Mouse (Mus musculus): ENCODE data around the gene Crybb1.

Gene Crybb1

GRCm38 (mm10) chr5:112237439-112237838 lies 18.2 kb upstream of the Crybb1 start:
- DNase-seq (ENCODE audit: extremely low read depth, low read depth, low spot score): no peak

DNA sequence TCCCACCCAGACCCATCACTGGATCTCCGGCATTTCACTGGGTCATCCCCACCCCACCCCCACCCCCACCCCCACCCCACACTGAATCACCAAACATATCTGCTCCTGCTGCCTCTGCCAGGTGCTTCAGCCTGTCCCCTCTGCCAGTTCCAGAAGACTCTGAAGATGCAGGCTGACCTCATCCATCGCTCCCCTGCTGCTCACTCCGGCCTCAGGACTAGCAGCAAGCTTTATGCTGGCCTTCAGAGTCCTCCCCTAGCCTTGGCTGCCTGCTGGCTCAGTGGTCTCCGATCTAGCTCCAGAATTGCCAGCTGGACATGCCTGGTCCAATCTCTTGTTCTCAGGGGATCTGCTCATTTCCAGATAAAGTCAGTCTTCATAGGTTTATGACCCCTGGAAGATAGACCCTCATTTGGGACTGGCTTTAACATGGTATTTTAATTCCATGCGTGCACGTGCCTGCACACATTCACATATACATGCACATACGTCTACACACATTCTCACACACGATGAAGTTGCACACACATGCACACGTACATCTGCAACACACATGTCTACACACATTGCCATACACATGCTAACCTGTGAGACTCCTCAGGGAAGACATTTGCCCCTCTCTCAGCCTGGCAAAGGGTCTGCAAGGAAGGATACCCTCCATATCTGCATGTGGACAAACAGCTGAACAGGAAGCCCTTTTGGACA lies 17.6 kb upstream of the Crybb1 start:
- DNase-seq (ENCODE audit: extremely low read depth, low read depth, low spot score): no peak

DNA sequence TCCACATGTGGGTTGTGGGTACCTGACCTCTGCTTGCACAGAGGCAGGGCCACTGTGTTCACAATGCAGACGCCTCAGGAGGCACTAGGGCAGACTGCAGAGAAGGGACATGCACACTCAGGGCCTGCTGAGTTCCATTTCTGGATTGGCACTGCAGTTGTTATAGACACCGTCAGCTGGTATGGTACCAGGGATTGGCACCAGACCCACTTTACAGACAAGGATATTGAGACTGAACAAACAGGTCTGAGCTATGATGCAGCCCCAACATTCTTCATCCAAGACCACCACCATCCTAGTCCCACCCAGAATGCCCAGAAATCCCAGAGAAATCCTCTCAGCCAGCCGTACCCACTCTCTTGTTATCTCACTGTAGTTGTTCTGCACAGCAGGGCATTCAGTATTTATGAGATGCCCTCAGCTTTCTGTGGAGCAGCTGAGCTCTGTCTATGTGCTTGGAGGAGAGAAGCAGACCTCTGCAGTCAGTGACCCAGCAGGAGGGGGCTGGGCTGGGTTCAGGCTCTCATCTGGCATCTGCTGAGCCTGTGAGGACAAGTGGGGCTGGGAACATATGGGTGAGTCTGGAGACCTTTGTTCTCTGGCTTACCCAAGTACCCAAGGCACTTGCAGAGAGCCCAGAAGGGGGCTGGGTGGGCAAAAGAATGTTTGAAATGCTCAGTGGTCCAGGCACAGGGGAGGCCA lies 16.7 kb upstream of the Crybb1 start:
- no peak for DNase-seq (ENCODE audit: extremely low read depth, low read depth, low spot score)

DNA sequence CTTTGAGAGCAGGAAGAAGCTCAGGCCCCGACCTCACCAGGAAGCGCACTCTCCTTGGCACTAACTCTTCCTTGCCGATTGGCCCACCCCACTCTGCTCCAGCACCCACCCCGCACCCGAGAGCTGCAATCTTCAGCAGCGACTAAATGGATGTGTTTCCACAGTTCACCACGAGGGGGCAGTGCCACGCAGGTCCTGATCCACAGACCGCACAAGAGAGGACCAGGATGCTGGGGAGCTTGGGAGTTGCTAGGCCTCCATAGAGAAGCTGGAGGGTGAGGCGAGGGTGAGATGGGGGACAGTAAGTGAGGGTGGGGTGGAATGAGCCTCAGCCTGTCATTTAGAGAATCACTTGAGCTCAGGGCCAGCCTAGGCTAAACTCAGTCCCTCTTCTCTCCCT lies 14.9 kb upstream of the Crybb1 start:
- DNase-seq (ENCODE audit: extremely low read depth, low read depth, low spot score): no peak

DNA sequence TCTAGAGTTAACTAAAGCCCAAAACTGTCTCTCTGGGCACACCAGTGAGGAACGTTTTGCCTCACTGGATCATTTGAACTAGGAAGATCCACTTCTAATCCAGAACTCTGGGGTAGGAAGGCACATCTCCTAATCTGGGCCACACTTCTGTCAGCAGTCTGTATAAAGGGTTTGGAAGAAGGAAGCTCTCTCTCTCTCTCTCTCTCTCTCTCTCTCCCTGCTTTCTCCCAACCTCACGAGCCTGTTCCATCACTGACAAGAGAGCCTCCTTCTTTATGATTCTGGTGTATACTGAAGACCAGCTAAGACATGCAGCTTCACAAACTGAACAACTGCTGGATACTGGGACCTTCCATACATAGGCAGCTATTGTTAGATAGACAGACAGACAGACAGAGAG lies 13.8 kb upstream of the Crybb1 start:
- DNase-seq (ENCODE audit: extremely low read depth, low read depth, low spot score): no peak

DNA sequence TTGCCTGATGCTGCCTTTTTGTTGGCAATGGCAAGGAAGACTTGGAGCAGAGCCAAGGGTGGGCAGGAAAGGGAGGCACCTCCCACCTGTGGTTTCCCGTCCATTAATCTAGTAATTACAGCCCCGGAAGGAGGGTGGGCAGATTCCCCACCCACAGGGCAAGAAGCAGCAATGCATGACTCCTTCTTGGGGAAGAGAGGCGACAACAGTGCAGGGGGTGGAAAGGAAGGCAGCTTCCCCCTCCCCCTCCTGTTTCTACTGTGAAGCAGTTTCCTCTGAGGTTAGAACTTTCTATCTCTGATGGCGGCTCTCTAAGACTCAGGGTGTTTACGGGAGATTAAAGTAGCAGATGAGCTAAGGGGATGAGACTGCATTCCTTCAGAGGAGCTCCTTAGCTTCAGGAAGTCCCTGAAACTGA lies 13.2 kb upstream of the Crybb1 start:
- DNase-seq (ENCODE audit: extremely low read depth, low read depth, low spot score): no peak

DNA sequence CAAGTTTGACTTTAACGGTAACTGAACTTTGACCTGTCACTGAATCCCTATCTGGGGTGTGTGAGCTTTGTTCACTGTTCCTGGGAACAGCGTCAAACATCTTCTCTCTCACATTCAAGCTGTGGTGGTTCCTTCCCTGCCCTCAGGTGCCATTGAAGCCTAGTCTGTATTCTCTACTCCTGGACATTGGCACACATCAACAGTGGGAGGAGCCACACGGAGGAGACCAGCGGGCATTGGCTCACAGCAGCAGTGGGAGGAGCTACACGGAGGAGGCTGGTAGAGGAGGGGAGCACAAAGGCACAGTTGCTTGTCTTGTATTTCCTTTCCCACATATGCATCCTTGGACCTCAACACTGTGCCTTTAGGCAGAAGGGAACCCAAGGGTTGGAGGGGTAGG lies 12.6 kb upstream of the Crybb1 start:
- no peak for DNase-seq (ENCODE audit: extremely low read depth, low read depth, low spot score)

DNA sequence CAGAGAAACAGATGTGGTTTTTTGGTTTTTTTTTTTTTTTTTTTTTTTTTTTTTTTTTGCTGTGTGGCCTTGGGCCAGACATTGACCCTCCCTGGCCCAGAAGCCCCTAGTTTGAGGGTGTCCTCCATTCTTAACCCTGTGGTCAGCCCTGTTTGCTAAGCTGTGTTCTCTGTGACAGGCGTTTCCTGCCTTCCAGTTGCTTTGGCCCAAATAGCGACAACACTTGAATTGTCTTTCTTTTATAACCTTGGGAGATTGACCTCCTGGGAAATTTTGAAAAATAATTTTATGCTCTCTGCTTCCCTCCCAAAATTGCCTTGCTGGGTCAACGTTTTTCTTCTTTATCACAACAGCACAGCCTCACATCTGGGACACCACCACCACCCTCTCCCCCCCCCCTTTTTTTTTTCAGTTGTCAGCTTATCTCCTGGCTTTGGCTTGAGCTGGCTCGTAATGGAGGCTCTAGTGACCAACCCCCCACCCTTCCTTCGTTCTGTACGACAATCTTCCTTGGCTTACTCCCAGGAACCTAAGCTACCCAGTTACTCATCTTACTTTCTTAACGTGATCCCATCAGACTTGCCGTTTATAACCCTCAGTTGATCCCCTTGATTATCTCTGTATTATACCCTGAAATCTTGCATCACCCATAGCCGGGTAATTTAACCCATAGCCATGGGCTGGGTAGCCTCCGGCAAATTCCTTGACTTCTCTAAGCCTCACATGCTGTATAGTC lies 11.9 kb upstream of the Crybb1 start:
- DNase-seq (ENCODE audit: extremely low read depth, low read depth, low spot score): no peak

- DNase-seq (ENCODE audit: extremely low read depth, low read depth, low spot score): no peak
Observed at GRCm38 (mm10) chr5:112244275-112244562, 11.4 kb upstream of the Crybb1 start.

GRCm38 (mm10) chr5:112244890-112245615 lies 10.6 kb upstream of the Crybb1 start:
- DNase-seq (ENCODE audit: extremely low read depth, low read depth, low spot score): no peak

GRCm38 (mm10) chr5:112247399-112247798 lies 8.2 kb upstream of the Crybb1 start:
- DNase-seq (ENCODE audit: extremely low read depth, low read depth, low spot score): no peak

- no peak for DNase-seq (ENCODE audit: extremely low read depth, low read depth, low spot score)
Observed at GRCm38 (mm10) chr5:112249106-112249505, 6.5 kb upstream of the Crybb1 start.

DNA sequence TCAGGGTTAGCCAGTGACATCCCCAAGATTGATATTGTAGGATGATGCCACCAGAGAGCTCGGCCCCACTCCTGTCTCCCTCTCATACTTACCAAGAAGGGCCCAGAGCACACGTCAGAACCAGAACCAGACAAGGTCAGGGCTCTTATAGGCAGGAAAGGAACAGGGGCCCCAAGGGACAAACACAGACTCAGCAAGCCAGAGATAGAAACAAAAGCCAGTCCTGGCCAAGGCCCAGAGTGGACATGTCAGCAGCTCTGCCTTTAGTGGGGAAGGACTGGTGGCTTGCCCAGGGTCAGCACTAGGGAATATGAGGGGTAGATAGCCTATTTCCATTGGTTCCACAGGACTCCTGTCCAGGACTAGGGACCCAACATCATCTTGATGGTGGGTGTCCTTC lies 3.2 kb upstream of the Crybb1 start, which contains the start of gene Cryba4:
Cryba4 (minus strand) TSS at position 119 of the 400 bp plus-strand sequence.
- DNase-seq (ENCODE audit: extremely low read depth, low read depth, low spot score): no peak

- no peak for DNase-seq (ENCODE audit: extremely low read depth, low read depth, low spot score)
Observed at GRCm38 (mm10) chr5:112253169-112253568, 2.4 kb upstream of the Crybb1 start.

GRCm38 (mm10) chr5:112254282-112254806 lies 1.3 kb upstream of the Crybb1 start:
- no peak for DNase-seq (ENCODE audit: extremely low read depth, low read depth, low spot score)

DNA sequence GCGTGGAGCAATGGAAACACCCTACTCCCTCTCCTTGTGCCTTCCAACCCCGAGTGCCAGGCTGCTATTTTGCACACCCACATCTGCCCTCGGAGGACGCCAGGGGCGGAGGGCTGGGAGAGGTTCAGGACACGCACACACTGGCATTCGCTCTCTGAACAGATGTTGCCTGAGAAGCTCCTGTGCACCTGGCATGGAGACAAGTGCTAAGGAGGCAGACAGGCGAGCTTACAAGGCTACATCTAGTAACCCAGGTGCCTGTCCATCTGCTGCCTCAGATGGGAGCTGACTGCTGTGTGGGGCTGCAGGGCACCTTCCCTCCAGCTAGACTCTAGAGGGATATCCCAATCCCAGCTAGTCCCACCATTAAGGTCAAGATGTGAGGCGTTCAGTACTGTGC lies 842 bp downstream of the Crybb1 start:
- no peak for DNase-seq (ENCODE audit: extremely low read depth, low read depth, low spot score)

DNA sequence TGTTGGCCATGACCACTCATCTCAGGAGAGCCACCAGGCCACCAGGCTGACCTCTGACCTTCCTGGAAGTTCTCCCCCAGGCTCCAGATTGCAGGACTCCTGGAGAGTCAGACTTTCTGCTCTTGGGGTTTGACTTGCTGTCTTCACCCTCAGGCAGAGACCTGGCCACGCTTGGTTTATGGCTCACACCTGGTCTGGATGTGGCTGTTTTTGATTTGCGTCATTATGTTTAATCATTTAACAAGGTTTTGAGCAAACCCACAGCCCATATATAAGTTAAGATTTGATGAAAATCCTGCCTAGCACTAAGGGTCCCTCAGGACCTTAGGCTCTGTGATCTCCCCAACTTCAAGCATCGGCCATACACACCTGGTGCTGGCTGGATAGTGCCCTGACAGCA lies 2.3 kb downstream of the Crybb1 start:
- DNase-seq (ENCODE audit: extremely low read depth, low read depth, low spot score): no peak

DNA sequence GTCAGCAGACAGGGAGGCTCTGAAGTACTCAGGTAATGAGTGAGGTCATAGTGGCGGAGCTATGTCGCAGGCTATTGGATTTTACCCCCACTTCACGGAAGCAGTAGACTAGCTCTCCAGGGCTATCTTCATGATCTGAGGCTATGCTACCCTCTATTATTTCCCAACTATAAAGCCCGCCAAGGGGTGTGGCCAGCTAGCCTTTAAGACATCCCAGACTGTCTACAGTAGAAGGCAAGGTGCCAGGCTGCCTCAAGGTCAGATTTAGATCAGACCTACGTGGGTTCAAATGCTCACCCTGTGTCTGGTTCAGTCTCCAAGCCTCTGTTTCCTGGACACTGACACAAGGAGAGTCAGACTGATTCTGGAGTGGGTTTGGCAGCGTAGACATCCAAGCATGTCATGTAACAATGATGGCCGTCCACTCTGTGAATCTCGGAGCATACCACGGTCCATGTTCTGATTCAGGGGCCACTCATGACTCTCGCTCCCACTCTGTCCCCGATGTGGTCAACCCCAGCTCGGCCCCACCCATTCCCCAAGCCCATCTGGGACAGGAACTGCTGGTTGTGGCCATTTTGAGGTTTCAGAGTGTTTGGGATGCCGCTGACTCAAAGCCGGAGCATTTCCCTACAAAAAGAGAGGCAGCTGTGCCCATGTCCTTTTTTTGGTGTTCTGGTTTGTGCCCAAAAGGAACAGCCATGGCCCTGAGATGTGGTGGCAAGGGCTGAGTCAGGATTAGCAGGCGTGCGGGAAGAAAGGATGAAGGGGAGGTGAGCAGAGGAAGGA lies 4.4 kb downstream of the Crybb1 start:
- no peak for DNase-seq (ENCODE audit: extremely low read depth, low read depth, low spot score)

DNA sequence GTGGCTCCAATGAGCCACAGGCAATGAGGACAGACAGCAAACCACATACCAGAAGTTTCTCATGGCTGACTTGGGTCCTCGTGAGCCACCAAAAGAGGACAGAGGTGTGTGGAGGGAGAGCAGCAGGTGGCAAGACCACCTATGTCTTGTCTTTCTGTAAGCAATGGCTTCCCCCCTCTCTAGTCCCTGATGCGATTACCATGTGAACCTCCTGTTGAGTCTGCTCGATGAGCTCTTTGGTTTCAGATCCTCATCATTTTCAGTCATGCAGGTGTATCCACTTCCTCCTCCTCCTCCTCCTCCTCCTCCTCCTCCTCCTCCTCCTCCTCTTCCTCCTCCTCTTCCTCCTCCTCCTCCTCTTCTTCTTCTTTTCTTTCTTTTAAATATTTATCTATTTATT lies 5.2 kb downstream of the Crybb1 start:
- no peak for DNase-seq (ENCODE audit: extremely low read depth, low read depth, low spot score)

DNA sequence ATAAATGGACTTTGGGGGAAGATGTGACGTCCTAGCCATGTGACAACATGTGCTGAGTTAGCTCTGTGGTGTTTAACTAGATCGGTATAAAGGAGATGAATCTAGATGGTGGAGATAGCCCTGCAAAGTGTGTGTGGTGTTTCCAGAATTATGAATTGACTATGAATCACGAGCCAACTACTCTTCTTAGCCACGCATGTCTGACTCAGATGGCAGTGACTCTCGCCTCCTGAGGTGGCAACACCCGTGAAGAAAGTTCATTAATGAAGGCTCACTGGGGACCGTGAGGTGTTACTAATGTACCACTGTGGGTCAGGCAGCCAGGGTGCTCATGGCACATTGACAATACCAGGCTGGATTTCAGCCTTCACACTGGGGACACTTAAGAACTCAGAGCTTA lies 8.5 kb downstream of the Crybb1 start:
- no peak for DNase-seq (ENCODE audit: extremely low read depth, low read depth, low spot score)

GRCm38 (mm10) chr5:112265110-112265509 lies 9.5 kb downstream of the Crybb1 start:
- no peak for DNase-seq (ENCODE audit: extremely low read depth, low read depth, low spot score)
